Mouse (Mus musculus) thymus, postnatal 10 days (tissue): ENCODE measurements around the gene Olfr397.

Experiments
- DNase-seq, 2 experiments: peaks; one replicate each; pipeline ENCODE4 v3.0.0; 2021; ENCODE audit warnings: low spot score in 2 of 2

Olfr397 gene

DNA sequence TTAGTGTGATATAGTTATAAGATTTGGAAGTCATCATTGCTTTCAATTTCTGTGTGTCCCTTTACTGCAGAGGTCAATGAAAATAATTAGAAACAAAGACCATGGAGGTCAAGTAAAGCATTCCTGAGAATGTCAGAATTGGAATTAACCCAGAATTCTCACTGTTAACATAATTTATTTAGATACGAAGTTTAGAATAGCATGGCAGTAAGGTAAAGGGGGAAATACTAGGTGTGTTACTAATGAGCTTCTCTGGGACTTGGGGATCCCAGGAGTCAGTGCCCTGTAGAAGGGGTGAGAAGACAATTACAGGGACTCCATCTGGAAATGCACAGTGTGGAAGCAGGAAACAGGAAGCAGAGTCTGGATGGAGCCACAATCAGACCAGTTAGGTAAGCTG is at the start of gene Olfr397:
Gene Olfr397, plus strand, starts transcription at position 301 of the 400 bp plus-strand sequence.
- no peak for DNase-seq

DNA sequence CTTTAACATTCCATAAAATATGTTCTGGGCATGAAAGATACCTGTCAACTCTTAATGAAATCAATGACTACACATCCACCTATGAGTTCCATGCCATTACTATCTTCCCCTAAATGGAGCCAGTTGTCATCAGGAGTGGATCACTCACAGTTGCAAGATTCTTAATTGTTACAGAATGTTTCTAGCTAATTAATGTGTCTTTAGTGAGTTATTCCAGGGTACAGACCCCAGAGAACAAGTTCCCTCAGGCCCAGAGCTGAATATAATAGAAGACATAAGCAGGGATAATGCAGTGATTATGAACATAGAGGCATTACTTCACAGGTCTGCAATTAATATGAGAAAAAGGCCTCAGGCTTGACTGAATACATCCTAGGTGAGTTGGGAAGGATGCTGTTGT is 24.2 kb upstream of the Olfr397 start, which contains the start of gene Olfr23:
Gene Olfr23, plus strand, starts transcription at position 301 of the 400 bp plus-strand sequence.
- no peak for DNase-seq

DNA sequence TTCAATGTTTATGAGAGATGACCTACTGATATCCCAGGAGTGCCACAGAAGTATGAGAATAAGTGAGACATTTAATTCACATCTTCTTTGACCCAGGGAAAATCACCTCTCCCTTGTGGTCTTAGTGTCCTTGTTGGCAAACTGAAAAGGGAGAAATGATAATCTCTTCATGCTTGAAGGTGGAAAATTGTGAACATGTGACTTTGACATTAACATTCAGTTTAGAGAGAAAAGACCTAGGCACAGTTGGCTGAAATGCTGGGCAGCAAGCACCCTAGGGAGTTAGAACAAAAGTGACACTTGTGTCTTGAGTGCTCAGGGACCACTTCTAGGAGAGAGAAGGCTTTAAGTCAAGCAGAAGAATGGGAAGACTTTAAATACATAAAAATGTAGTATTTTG is 29.7 kb downstream of the Olfr397 start, which contains the start of gene Olfr398:
Gene Olfr398, minus strand, starts transcription at position 101 of the 400 bp plus-strand sequence.
- no peak for DNase-seq

DNA sequence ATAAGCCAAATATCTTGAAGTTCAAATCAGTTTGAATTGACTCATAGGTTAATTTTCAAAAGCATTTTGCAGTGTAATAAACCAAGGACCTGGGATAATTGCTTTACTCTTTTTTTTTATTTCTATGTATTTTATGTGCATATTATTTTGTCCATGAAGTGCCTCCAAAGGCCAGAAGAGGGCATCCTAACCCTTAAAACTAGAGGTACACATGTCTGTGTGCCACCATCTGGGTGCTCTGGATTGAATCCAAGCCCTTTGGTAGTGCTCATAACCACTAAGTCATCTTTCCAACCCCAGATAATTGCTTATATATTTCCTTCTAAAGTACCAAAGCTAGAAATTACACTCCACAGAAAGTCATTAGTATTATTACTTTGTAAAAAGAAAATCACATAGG is 32.5 kb downstream of the Olfr397 start:
- DNase-seq: no peak
